Mouse (Mus musculus) G1E (cell line): ENCODE data around the gene Ccdc127.

ENCODE experiments used
- CTCF ChIP-seq: IDR thresholded peaks from 2 replicates; pipeline ENCODE4 v1.5.1; 2012; ENCODE audit warnings: low read depth, low read length, inconsistent platforms, mixed read lengths
- GATA1 ChIP-seq: IDR thresholded peaks from 2 replicates; pipeline ENCODE4 v1.6.1; 2012; ENCODE audit warnings: borderline replicate concordance, low read length, inconsistent platforms, mixed read lengths
- GATA2 ChIP-seq: IDR thresholded peaks from 2 replicates; pipeline ENCODE4 v1.6.1; 2012; ENCODE audit warnings: low read depth, low read length, inconsistent platforms, borderline replicate concordance
- POLR2AphosphoS5 ChIP-seq: IDR thresholded peaks from 2 replicates; pipeline ENCODE4 v1.6.1; 2012; ENCODE audit warnings: low read depth, low read length, inconsistent platforms; ENCODE audit not compliant: insufficient replicate concordance
- TAL1 ChIP-seq: conservative IDR thresholded peaks from 2 replicates; pipeline ENCODE4 v1.6.1; 2012; ENCODE audit warnings: low read depth, low read length, inconsistent platforms, mixed read lengths

GRCm38 (mm10) chr13:74350435-74350906 lies 362 bp downstream of the Ccdc127 start:
- TF ChIP-seq CTCF = no peak
- TF ChIP-seq GATA1 = no peak
- no peak for TF ChIP-seq POLR2AphosphoS5
- TF ChIP-seq TAL1 = no peak
- TF ChIP-seq GATA2 = no peak
